Mouse (Mus musculus) monocyte, adult 59 days (primary cell): ENCODE measurements around the gene Minar1. TPM values are rescaled to one million over a fixed set of nuclear protein-coding genes. Genes with fewer than 3 reads are reported as not detected.

Experiments
- total RNA-seq, 2 experiments: library from RNA; stranded (reverse); gene quantifications; one replicate each; pipeline ENCODE4 v1.2.4; 2023

Gene Minar1
- not detected for total RNA-seq

GRCm38 (mm10) chr9:89623006-89623760 is at the start of gene Minar1:
Gene Minar1 (minus strand): TSS chr9:89623125.

Other genes starting within 250 kb of the Minar1 start
- gene Tmed3, start 81.9 kb upstream of the Minar1 start, total RNA-seq = 10 to 100 TPM; 57.0 to 65.7 TPM
- not detected for gene Ankrd34c, start 115.3 kb upstream of the Minar1 start, total RNA-seq